Comparison of ENCODE assay signal across 8 mouse cellular contexts in genomic region chr6:65041932-65042331, GRCm38 (mm10). TPM values are rescaled to one million over a fixed set of nuclear protein-coding genes. Genes with fewer than 3 reads are reported as not detected.
DNase-seq lines count a peak whose midpoint lies in the region; ATAC-seq and TF ChIP-seq lines count a peak whose summit lies in the region.

No protein-coding gene starts in this region.

- TF ChIP-seq CTCF in gastrocnemius, adult 2 months (IDR thresholded peaks at IDR 0.05) = no peak
- no peak for TF ChIP-seq CTCF in spleen, adult 2 months (IDR thresholded peaks at IDR 0.05; ENCODE audit: extremely low read depth, insufficient read depth, insufficient read length, insufficient replicate concordance)

- H3K4me3 ChIP-seq in gastrocnemius, adult 2 months = peak overlapping the region; percentile 99
- peak overlapping the region; percentile 99; the same call in 1 of the 2 replicates for H3K4me3 ChIP-seq in spleen, adult 2 months (ENCODE audit: extremely low read depth, insufficient read depth, insufficient read length)
- H3K4me3 ChIP-seq in limb, embryonic 15.5 days = peak overlapping the region; percentile 85

- intact Hi-C loops in gastrocnemius, adult 2 months (cut with DNase I) = loop anchor here (10.0 kb wide), 1 partner anchor 1493 kb away; the partner anchor contains the start of gene Mad2l1
- intact Hi-C loops in gastrocnemius, postnatal 36 days (cut with DNase I) = no loop called here
- intact Hi-C loops in gastrocnemius, postnatal 14 days (cut with DNase I; ENCODE audit: low total_unique reads) = no loop called here

- H3K4me1 ChIP-seq in spleen, adult 2 months (ENCODE audit: control insufficient read depth, insufficient read depth, insufficient read length) = no peaks in the 10 kb centered on the region; the same call in 1 of the 2 replicates
- peaks cover 7% of the 10 kb centered on the region for H3K4me1 ChIP-seq in limb, embryonic 15.5 days

- H3K9me3 ChIP-seq in limb, embryonic 15.5 days = no peaks in the 10 kb centered on the region

- peak overlapping the region; percentile 98 for H3K27ac ChIP-seq in gastrocnemius, adult 2 months
- H3K27ac ChIP-seq in spleen, adult 2 months (ENCODE audit: insufficient read depth, low read length) = no peak overlapping the region
- peak overlapping the region; percentile 97; the same call in 1 of the 2 replicates for H3K27ac ChIP-seq in limb, embryonic 15.5 days

- H3K4me2 ChIP-seq in limb, embryonic 15.5 days = peak overlapping the region; percentile 46

- 0 out of 2 replicates have a peak overlapping the region, but pooled peaks have one; percentile 95 for H3K9ac ChIP-seq in limb, embryonic 15.5 days

- no peak for DNase-seq in gastrocnemius, adult 2 months
- DNase-seq in gastrocnemius, postnatal 36 days = no peak
- no peak for DNase-seq in spleen, adult 2 months (ENCODE audit: low read depth in 1 of 2, low spot score in 2 of 2)
- DNase-seq in spleen, adult 12 weeks (ENCODE audit: low spot score) = no peak
- no peak for DNase-seq in gastrocnemius, postnatal 14 days
- DNase-seq in adrenal gland, postnatal 25 days = no peak

- 36% methylated on average over 10 of the region's 10 CpGs for WGBS in spleen, adult 2 months
- 33% methylated on average over 10 of the region's 10 CpGs for WGBS in limb, embryonic 15.5 days

- H3K27me3 ChIP-seq in spleen, adult 2 months (ENCODE audit: control insufficient read depth, insufficient read depth, low read length) = no peaks in the 10 kb centered on the region
- H3K27me3 ChIP-seq in limb, embryonic 15.5 days = no peaks in the 10 kb centered on the region

- ATAC-seq in limb, embryonic 15.5 days (ENCODE audit: insufficient number of reproducible peaks, low FRiP score, low TSS enrichment, low read depth) = no peak
- no peak for ATAC-seq in granulocyte monocyte progenitor cell, adult 5-6 weeks (replicated peaks; ENCODE audit: poor library complexity, severe bottlenecking)

- no peak for TF ChIP-seq POLR2A in spleen, adult 2 months (IDR thresholded peaks at IDR 0.05; ENCODE audit: low read depth, low read length)

- H3K36me3 ChIP-seq in spleen, adult 2 months (ENCODE audit: control insufficient read depth, insufficient read depth, low read length) = peaks cover 7% of the 10 kb centered on the region; the same call in 1 of the 2 replicates
- H3K36me3 ChIP-seq in limb, embryonic 15.5 days = peaks cover 25% of the 10 kb centered on the region

RNA-seq across cellular contexts. Expression of gene Smarcad1, which starts 0.5 kb away (rescaled TPM):
- 10 to 100 TPM; 10.2 to 11.6 TPM for total RNA-seq in gastrocnemius, adult 2 months (2021)
- 1 to 10 TPM; 7.4 to 9.4 TPM for total RNA-seq in gastrocnemius, postnatal 36 days (2021)
- polyA plus RNA-seq in spleen, adult 2 months (2012; rRNA removed) = 6.0 and 7.1 TPM in 2 replicates
- polyA plus RNA-seq in limb, embryonic 15.5 days (2015; fragmentation: Nextera tagmentation; extraction: Ambion mirVana) = 46.1 and 54.1 TPM in 2 replicates
- total RNA-seq in granulocyte monocyte progenitor cell, adult 5-6 weeks (2014; fragmentation: Nextera tagmentation) = 53.0 and 63.2 TPM in 2 replicates
- 54.2 and 65.5 TPM in 2 replicates for total RNA-seq in granulocyte monocyte progenitor cell, adult 5-6 weeks (2017)
- total RNA-seq in gastrocnemius, postnatal 14 days (2021) = 10 to 100 TPM; 13.3 to 13.5 TPM
- 41.7 and 43.5 TPM in 2 replicates for total RNA-seq in adrenal gland, postnatal 25 days (2021)
